Mouse (Mus musculus) urinary bladder, adult 2 months (tissue): Measurements from ENCODE around the gene Fndc3b. TPM values are rescaled to one million over a fixed set of nuclear protein-coding genes. Genes with fewer than 3 reads are reported as not detected.
"Not testable (repeated sequence)": the region's sequence is repeated elsewhere in the genome, so short reads cannot be mapped to it uniquely, and the experiment has no call there.

ENCODE experiments used
- DNase-seq: peaks from one replicate; pipeline ENCODE4 v3.0.0; 2022; ENCODE audit warnings: low spot score
- polyA plus RNA-seq: library from polyadenylated mRNA; depleted of rRNA; stranded (reverse); fragments of >200 nt; gene quantifications from 2 replicates; pipeline ENCODE4 v1.2.3, GENCODE M21; 2012; rRNA removed

The Fndc3b gene
- polyA plus RNA-seq, 1 experiment, result 26.0 TPM

- DNase-seq, result no peak
Measured at GRCm38 (mm10) chr3:27416786-27417185, 294.3 kb downstream of the Fndc3b start.

- no peak for DNase-seq
Measured at GRCm38 (mm10) chr3:27413566-27413965, 297.5 kb downstream of the Fndc3b start.

- DNase-seq, result no peak
Measured at GRCm38 (mm10) chr3:27411286-27411685, 299.8 kb downstream of the Fndc3b start.

- no peak for DNase-seq
Measured at GRCm38 (mm10) chr3:27408564-27408963, 302.5 kb downstream of the Fndc3b start.

GRCm38 (mm10) chr3:27406440-27406839, 304.7 kb downstream of the Fndc3b start:
- no peak for DNase-seq

GRCm38 (mm10) chr3:27400996-27401395, 310.1 kb downstream of the Fndc3b start:
- not testable (repeated sequence) for DNase-seq

GRCm38 (mm10) chr3:27389923-27390322, 321.2 kb downstream of the Fndc3b start:
- no peak for DNase-seq

GRCm38 (mm10) chr3:27384836-27385235, 326.3 kb downstream of the Fndc3b start:
- DNase-seq, result no peak

GRCm38 (mm10) chr3:27377935-27378334, 333.2 kb downstream of the Fndc3b start:
- DNase-seq, result no peak

- no peak for DNase-seq
Measured at GRCm38 (mm10) chr3:27374396-27374795, 336.7 kb downstream of the Fndc3b start.

GRCm38 (mm10) chr3:27371725-27372650, 339.1 kb downstream of the Fndc3b start:
- no peak for DNase-seq

GRCm38 (mm10) chr3:27371276-27371621, 339.9 kb downstream of the Fndc3b start, which contains the start of gene Ghsr:
TSS of gene Ghsr (plus strand) at chr3:27371351.
- no peak for DNase-seq

GRCm38 (mm10) chr3:27370582-27371275, 340.4 kb downstream of the Fndc3b start:
- DNase-seq, result no peak

- no peak for DNase-seq
Measured at GRCm38 (mm10) chr3:27370125-27370524, 341.0 kb downstream of the Fndc3b start.

Other genes with a start within 250 kb of the Fndc3b start
- gene Tmem212, start 185.1 kb upstream of the Fndc3b start, polyA plus RNA-seq, result not detected in 2 replicates
- 16.8 and 19.2 TPM in 2 replicates for gene Pld1, start 227.4 kb upstream of the Fndc3b start, polyA plus RNA-seq